Mouse (Mus musculus) heart, adult 2 months (tissue): ENCODE data around the gene Gpr157. TPM values are rescaled to one million over a fixed set of nuclear protein-coding genes. Genes with fewer than 3 reads are reported as not detected.
A peak's percentile ranks its signal among the peaks of the same experiment; 100 is the strongest.

Experiments used
- DNase-seq, 2 experiments: peaks; one replicate each; pipeline ENCODE4 v3.0.0; 2021
- H3K27ac ChIP-seq: fragments of 200-600 bp; 2 replicates; pipeline ENCODE4 v1.8.1; 2022
- H3K27me3 ChIP-seq: fragments of 200-500 bp; 2 replicates; pipeline ENCODE4 v1.6.1; 2012; ENCODE audit warnings: mild to moderate bottlenecking, low read length, inconsistent platforms, mixed read lengths; ENCODE audit not compliant: control insufficient read depth, insufficient read depth
- H3K36me3 ChIP-seq: fragments of 200-500 bp; 2 replicates; pipeline ENCODE4 v1.6.1; 2012; ENCODE audit warnings: low read length, inconsistent platforms; ENCODE audit not compliant: control insufficient read depth, insufficient read depth
- H3K4me1 ChIP-seq: fragments of 200-500 bp; 2 replicates; pipeline ENCODE4 v1.6.1; 2011; ENCODE audit warnings: low read length; ENCODE audit not compliant: control insufficient read depth, insufficient read depth
- H3K4me3 ChIP-seq: fragments of 200-600 bp; 2 replicates; pipeline ENCODE4 v1.8.1; 2022
- H3K79me2 ChIP-seq: fragments of 200-500 bp; replicated peaks from 2 replicates; pipeline ENCODE4 v1.6.1; 2012; ENCODE audit warnings: mild to moderate bottlenecking, inconsistent platforms, low read length, moderate library complexity, mixed read lengths; ENCODE audit not compliant: control insufficient read depth, insufficient read depth
- H3K9ac ChIP-seq: fragments of 200-500 bp; 2 replicates; pipeline ENCODE4 v1.6.1; 2012; ENCODE audit warnings: low read depth, mild to moderate bottlenecking, control low read depth, inconsistent platforms, low read length, mixed read lengths
- CTCF ChIP-seq: fragments of 200-600 bp; IDR thresholded peaks from 2 replicates; pipeline ENCODE4 v1.8.1; 2022; ENCODE audit warnings: antibody characterized with exemption, mild to moderate bottlenecking, moderate library complexity
- EP300 ChIP-seq: fragments of 200-500 bp; IDR thresholded peaks from 2 replicates; pipeline ENCODE4 v1.6.1; 2011; ENCODE audit warnings: low read depth, low read length, control low read depth; ENCODE audit not compliant: insufficient read depth
- POLR2A ChIP-seq: fragments of 200-500 bp; IDR thresholded peaks from 2 replicates; pipeline ENCODE4 v1.6.1; 2011; ENCODE audit warnings: mild to moderate bottlenecking, low read depth, low read length, control low read depth; ENCODE audit not compliant: insufficient read depth
- WGBS: fragments of 180-500 bp; shearing (Covaris S2); methylation state at CpG from one replicate; pipeline ENCODE4 v1.1.7; 2018; 5-methylcytosine and 5-hydroxymethylcytosine counted together
- intact Hi-C: fragments of 180-260 bp; cut with DNase I; formaldehyde crosslinking; loops from one replicate; pipeline ENCODE4 v1.15.1; 2025
- microRNA-seq, 2 experiments: library from miRNA; unstranded; fragments of <30 nt; microRNA quantifications; one replicate each; pipeline ENCODE4 v1.2.0; 2021
- polyA plus RNA-seq: library from polyadenylated mRNA; depleted of rRNA; stranded (reverse); fragments of >200 nt; gene quantifications from 2 replicates; pipeline ENCODE4 v1.2.3, GENCODE M21; 2012; rRNA removed
- total RNA-seq, 2 experiments: library from RNA; stranded (reverse); gene quantifications; 2 replicates each; pipeline ENCODE4 v1.2.3; 2021

Gpr157 gene
- total and polyA plus RNA-seq, 3 experiments = 21.8 to 42.4 (median 34.2) TPM

DNA sequence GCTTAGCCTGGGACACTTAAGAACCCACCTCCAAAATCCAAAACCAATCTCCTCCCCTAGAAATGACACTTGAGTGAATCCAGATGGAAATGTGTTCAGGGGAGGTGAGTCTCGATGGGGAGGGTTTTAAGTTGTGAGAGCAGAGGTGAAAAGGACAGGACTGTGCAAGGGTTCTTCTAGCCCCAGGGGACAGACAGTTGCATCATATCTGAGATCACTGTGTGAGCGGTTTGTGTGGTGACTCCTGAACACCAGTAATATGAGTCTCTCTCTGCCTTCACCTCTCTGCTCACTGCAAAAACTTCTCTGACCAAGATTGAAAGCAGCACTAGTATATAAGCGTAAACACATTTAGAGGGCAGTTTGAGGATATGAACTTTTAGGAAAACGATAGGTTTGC is 59.1 kb downstream of the Gpr157 start:
- H3K36me3 ChIP-seq = no peaks in the 10 kb centered on the region
- no peak overlapping the region for H3K4me3 ChIP-seq
- no peaks in the 10 kb centered on the region for H3K4me1 ChIP-seq
- intact Hi-C loops = no loop called here
- H3K27me3 ChIP-seq = peaks cover 1% of the 10 kb centered on the region; the same call in 1 of the 2 replicates
- TF ChIP-seq EP300 (no peak), CTCF (no peak), POLR2A (no peak)
- H3K27ac ChIP-seq = no peak overlapping the region
- WGBS = 78% methylated on average over 4 of the region's 4 CpGs
- no peak overlapping the region for H3K9ac ChIP-seq
- no peaks in the 10 kb centered on the region for H3K79me2 ChIP-seq
- DNase-seq = no peak

DNA sequence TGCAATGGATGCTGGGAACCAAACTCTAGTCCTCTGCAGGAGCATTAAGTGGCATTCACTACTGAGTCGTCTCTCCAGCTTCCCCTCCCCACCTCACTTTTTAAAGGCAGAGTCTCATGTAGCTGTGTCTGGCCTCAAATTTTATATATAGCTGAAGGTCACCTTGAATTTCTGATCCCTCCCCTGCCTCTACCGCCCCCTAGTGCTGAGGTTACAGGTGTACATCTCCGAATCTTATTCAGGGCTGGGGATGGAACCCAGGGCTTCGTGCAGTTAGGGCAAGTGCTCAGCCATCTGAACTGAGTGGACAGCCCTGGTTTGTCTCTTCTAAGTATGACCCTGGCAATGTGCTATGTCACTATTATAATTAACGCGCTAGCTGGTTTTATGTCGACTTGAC is 63.9 kb downstream of the Gpr157 start:
- intact Hi-C loops = no loop called here

DNA sequence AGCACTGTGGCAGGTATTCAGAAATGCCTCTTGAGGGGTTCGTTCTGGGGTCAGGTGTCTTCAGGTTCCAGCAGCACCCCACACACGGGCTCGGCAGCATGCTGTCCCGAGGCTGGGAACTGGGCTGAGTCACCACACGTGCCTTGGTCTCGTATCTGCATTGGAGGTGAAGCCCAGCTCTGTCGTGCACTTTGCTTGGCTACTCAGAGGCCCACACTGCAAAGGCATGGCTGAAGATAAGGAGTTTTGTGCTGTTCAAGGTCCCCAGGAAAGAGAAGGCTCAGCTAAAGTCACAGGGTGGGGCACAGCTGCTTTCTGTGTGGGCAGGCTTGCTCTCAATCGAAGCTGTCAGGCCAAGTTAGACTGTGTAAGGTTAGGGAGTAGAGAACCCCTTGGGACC is 65.3 kb downstream of the Gpr157 start:
- 59% methylated on average over 8 of the region's 8 CpGs for WGBS

More for the DNA sequence above, 63.9 kb downstream of the Gpr157 start:
- no peaks in the 10 kb centered on the region for H3K36me3 ChIP-seq
- TF ChIP-seq CTCF = peak; percentile 11
- TF ChIP-seq EP300 = no peak
- no peak for TF ChIP-seq POLR2A
- H3K4me1 ChIP-seq = peaks cover 1% of the 10 kb centered on the region; the same call in 1 of the 2 replicates
- no peak overlapping the region for H3K4me3 ChIP-seq
- H3K27me3 ChIP-seq = peaks cover 1% of the 10 kb centered on the region; the same call in 1 of the 2 replicates
- no peak overlapping the region for H3K9ac ChIP-seq
- no peak for DNase-seq
- 78% methylated on average over 7 of the region's 7 CpGs for WGBS
- no peak overlapping the region for H3K27ac ChIP-seq
- H3K79me2 ChIP-seq = no peaks in the 10 kb centered on the region

DNA sequence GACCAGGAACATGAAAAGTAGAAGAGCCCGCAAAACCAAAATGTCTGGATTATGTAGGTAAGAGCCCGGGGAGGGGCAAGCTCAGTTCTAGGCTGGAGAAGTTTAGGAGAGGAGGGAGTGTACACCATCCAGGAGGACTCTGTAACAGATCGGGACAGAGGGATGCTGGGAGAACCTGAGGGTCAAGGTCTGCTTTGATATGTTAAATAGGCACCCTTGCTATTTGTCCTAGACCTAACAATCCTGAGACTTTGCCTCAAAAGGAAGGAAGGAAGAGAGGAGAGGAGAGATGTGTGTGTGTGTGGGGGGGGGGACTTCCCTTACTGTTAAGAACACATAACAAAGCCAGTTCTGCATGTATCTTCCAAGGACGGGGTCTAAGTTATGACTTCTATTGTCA is 68.1 kb downstream of the Gpr157 start:
- no peak overlapping the region for H3K27ac ChIP-seq
- WGBS = 80% methylated on average over 4 of the region's 4 CpGs

More for the DNA sequence above, 65.3 kb downstream of the Gpr157 start:
- Histone ChIP-seq H3K4me1 (peaks cover 1% of the 10 kb centered on the region; the same call in 1 of the 2 replicates), H3K79me2 (no peaks in the 10 kb centered on the region), H3K27ac (no peak overlapping the region), H3K27me3 (peaks cover 1% of the 10 kb centered on the region; the same call in 1 of the 2 replicates), H3K36me3 (no peaks in the 10 kb centered on the region), H3K4me3 (no peak overlapping the region), H3K9ac (no peak overlapping the region)
- intact Hi-C loops = no loop called here
- DNase-seq = no peak
- TF ChIP-seq CTCF = no peak
- TF ChIP-seq EP300 = no peak
- no peak for TF ChIP-seq POLR2A

More for the DNA sequence above, 68.1 kb downstream of the Gpr157 start:
- Histone ChIP-seq H3K9ac (no peak overlapping the region), H3K4me3 (no peak overlapping the region), H3K4me1 (peaks cover 1% of the 10 kb centered on the region; the same call in 1 of the 2 replicates), H3K79me2 (no peaks in the 10 kb centered on the region), H3K36me3 (no peaks in the 10 kb centered on the region), H3K27me3 (no peaks in the 10 kb centered on the region)
- TF ChIP-seq POLR2A (no peak), CTCF (no peak), EP300 (no peak)
- intact Hi-C loops = no loop called here
- no peak for DNase-seq

Small RNA genes lying within 50 kb of the gene (microRNA-seq; reads per million reads assigned to microRNA genes)
- gene Mir34a = 2,843 to 3,306 reads per million in 2 experiments

Other genes starting within 250 kb of the Gpr157 start
- gene Spsb1, start 132.3 kb upstream of the Gpr157 start, total RNA-seq = 10 to 100 TPM; 28.3 to 35.3 TPM
- 32.2 and 38.7 TPM in 2 replicates for gene Spsb1, start 132.3 kb upstream of the Gpr157 start, polyA plus RNA-seq
- gene H6pd, start 78.3 kb upstream of the Gpr157 start, total RNA-seq = 10 to 100 TPM; 39.0 to 44.2 TPM
- 27.4 and 29.5 TPM in 2 replicates for gene H6pd, start 78.3 kb upstream of the Gpr157 start, polyA plus RNA-seq
- under 1 TPM in 1 of 2 experiments, not detected in 1; 0.09 TPM for gene Slc2a5, start 31.9 kb downstream of the Gpr157 start, total RNA-seq
- gene Slc2a5, start 31.9 kb downstream of the Gpr157 start, polyA plus RNA-seq = 1.4 and 1.8 TPM in 2 replicates
- gene Slc2a7, start 61.6 kb downstream of the Gpr157 start, total RNA-seq = not detected
- not detected in 2 replicates for gene Slc2a7, start 61.6 kb downstream of the Gpr157 start, polyA plus RNA-seq
- not detected for gene Car6, start 114.0 kb downstream of the Gpr157 start, total RNA-seq
- not detected in 2 replicates for gene Car6, start 114.0 kb downstream of the Gpr157 start, polyA plus RNA-seq
- 100 to 1,000 TPM; 111 to 113 TPM for gene Eno1, start 149.4 kb downstream of the Gpr157 start, total RNA-seq
- gene Eno1, start 149.4 kb downstream of the Gpr157 start, polyA plus RNA-seq = 179 and 246 TPM in 2 replicates
- gene Rere, start 194.3 kb downstream of the Gpr157 start, total RNA-seq = 10 to 100 TPM; 39.0 to 46.4 TPM
- gene Rere, start 194.3 kb downstream of the Gpr157 start, polyA plus RNA-seq = 16.2 and 19.3 TPM in 2 replicates